Mouse (Mus musculus): ENCODE measurements at regions not wholly inside any gene's neighbourhood (a gene's known extent, or its start where the extent isn't known, plus 50 kb on each side); places are given as distances from the start of the nearest gene placed in this dataset.

- no peak for TF ChIP-seq GATA1 (IDR thresholded peaks at IDR 0.05; ENCODE audit: borderline replicate concordance, low read length)
- no peak for TF ChIP-seq FLI1 (IDR thresholded peaks at IDR 0.05; ENCODE audit: low read length)
- Histone ChIP-seq H3K36me3 (replicated peaks; ENCODE audit: low read length) (no peaks in the 10 kb centered on the region), H3K27me3 (replicated peaks) (peaks cover 56% of the 10 kb centered on the region), H3K9me3 (no peaks in the 10 kb centered on the region), H3K4me3 (replicated peaks) (no peak overlapping the region), H3K4me1 (peaks cover 22% of the 10 kb centered on the region)
These were observed 62.7 kb downstream of the Smim20 start for GRCm38 (mm10) chr5:53329591-53329990.

GRCm38 (mm10) chr5:53336704-53337103 lies 69.8 kb downstream of the Smim20 start:
- Histone ChIP-seq H3K4me1 (peaks cover 39% of the 10 kb centered on the region), H3K27me3 (replicated peaks) (peaks cover 37% of the 10 kb centered on the region), H3K36me3 (replicated peaks; ENCODE audit: low read length) (no peaks in the 10 kb centered on the region), H3K9me3 (no peaks in the 10 kb centered on the region), H3K4me3 (replicated peaks) (no peak overlapping the region)
- TF ChIP-seq FLI1 (IDR thresholded peaks at IDR 0.05; ENCODE audit: low read length): no peak

- peaks cover 34% of the 10 kb centered on the region for H3K4me1 ChIP-seq
- H3K36me3 ChIP-seq (replicated peaks; ENCODE audit: low read length): no peaks in the 10 kb centered on the region
- TF ChIP-seq GATA1 (IDR thresholded peaks at IDR 0.05; ENCODE audit: borderline replicate concordance, low read length) (no peak), FLI1 (IDR thresholded peaks at IDR 0.05; ENCODE audit: low read length) (no peak)
- peak overlapping the region; percentile 62 for H3K4me3 ChIP-seq (replicated peaks)
- H3K9me3 ChIP-seq: no peaks in the 10 kb centered on the region
- peaks cover 35% of the 10 kb centered on the region for H3K27me3 ChIP-seq (replicated peaks)
These were observed 70.9 kb downstream of the Smim20 start for GRCm38 (mm10) chr5:53337816-53338215.

GRCm38 (mm10) chr5:53345164-53345563 lies 78.3 kb downstream of the Smim20 start:
- H3K9me3 ChIP-seq: peaks cover 8% of the 10 kb centered on the region
- H3K4me1 ChIP-seq: peaks cover 17% of the 10 kb centered on the region
- H3K27me3 ChIP-seq (replicated peaks): peaks cover 57% of the 10 kb centered on the region
- no peaks in the 10 kb centered on the region for H3K36me3 ChIP-seq (replicated peaks; ENCODE audit: low read length)
- H3K4me3 ChIP-seq (replicated peaks): no peak overlapping the region
- no peak for TF ChIP-seq FLI1 (IDR thresholded peaks at IDR 0.05; ENCODE audit: low read length)
- no peak for TF ChIP-seq GATA1 (IDR thresholded peaks at IDR 0.05; ENCODE audit: borderline replicate concordance, low read length)

GRCm38 (mm10) chr5:53346028-53346427 lies 79.1 kb downstream of the Smim20 start:
- Histone ChIP-seq H3K9me3 (peaks cover 8% of the 10 kb centered on the region), H3K27me3 (replicated peaks) (peaks cover 59% of the 10 kb centered on the region), H3K36me3 (replicated peaks; ENCODE audit: low read length) (no peaks in the 10 kb centered on the region), H3K4me1 (peaks cover 14% of the 10 kb centered on the region), H3K4me3 (replicated peaks) (no peak overlapping the region)
- no peak for TF ChIP-seq GATA1 (IDR thresholded peaks at IDR 0.05; ENCODE audit: borderline replicate concordance, low read length)
- no peak for TF ChIP-seq FLI1 (IDR thresholded peaks at IDR 0.05; ENCODE audit: low read length)

GRCm38 (mm10) chr5:53346756-53347155 lies 79.9 kb downstream of the Smim20 start:
- H3K4me3 ChIP-seq (replicated peaks): no peak overlapping the region

GRCm38 (mm10) chr5:53352852-53353251 lies 86.0 kb downstream of the Smim20 start:
- Histone ChIP-seq H3K4me3 (replicated peaks) (no peak overlapping the region), H3K9me3 (no peaks in the 10 kb centered on the region), H3K27me3 (replicated peaks) (peaks cover 23% of the 10 kb centered on the region), H3K4me1 (peaks cover 41% of the 10 kb centered on the region), H3K36me3 (replicated peaks; ENCODE audit: low read length) (no peaks in the 10 kb centered on the region)
- TF ChIP-seq GATA1 (IDR thresholded peaks at IDR 0.05; ENCODE audit: borderline replicate concordance, low read length) (no peak), FLI1 (IDR thresholded peaks at IDR 0.05; ENCODE audit: low read length) (no peak)

More at GRCm38 (mm10) chr5:53346756-53347155, 79.9 kb downstream of the Smim20 start:
- Histone ChIP-seq H3K9me3 (peaks cover 8% of the 10 kb centered on the region), H3K27me3 (replicated peaks) (peaks cover 61% of the 10 kb centered on the region), H3K36me3 (replicated peaks; ENCODE audit: low read length) (no peaks in the 10 kb centered on the region), H3K4me1 (peaks cover 14% of the 10 kb centered on the region)
- TF ChIP-seq GATA1 (IDR thresholded peaks at IDR 0.05; ENCODE audit: borderline replicate concordance, low read length) (no peak), FLI1 (IDR thresholded peaks at IDR 0.05; ENCODE audit: low read length) (no peak)

GRCm38 (mm10) chr5:53354296-53354695 lies 87.4 kb downstream of the Smim20 start:
- Histone ChIP-seq H3K4me3 (replicated peaks) (no peak overlapping the region), H3K27me3 (replicated peaks) (peaks cover 12% of the 10 kb centered on the region), H3K4me1 (peaks cover 51% of the 10 kb centered on the region), H3K36me3 (replicated peaks; ENCODE audit: low read length) (no peaks in the 10 kb centered on the region), H3K9me3 (no peaks in the 10 kb centered on the region)
- TF ChIP-seq FLI1 (IDR thresholded peaks at IDR 0.05; ENCODE audit: low read length) (no peak), GATA1 (IDR thresholded peaks at IDR 0.05; ENCODE audit: borderline replicate concordance, low read length) (no peak)

- Histone ChIP-seq H3K9me3 (no peaks in the 10 kb centered on the region), H3K4me3 (replicated peaks) (peak overlapping the region; percentile 88), H3K4me1 (peaks cover 53% of the 10 kb centered on the region), H3K27me3 (replicated peaks) (peaks cover 7% of the 10 kb centered on the region), H3K36me3 (replicated peaks; ENCODE audit: low read length) (no peaks in the 10 kb centered on the region)
- TF ChIP-seq FLI1 (IDR thresholded peaks at IDR 0.05; ENCODE audit: low read length) (no peak), GATA1 (IDR thresholded peaks at IDR 0.05; ENCODE audit: borderline replicate concordance, low read length) (no peak)
These were observed 88.2 kb downstream of the Smim20 start for GRCm38 (mm10) chr5:53355069-53355468.

GRCm38 (mm10) chr5:53357086-53357608 lies 90.3 kb downstream of the Smim20 start:
- no peaks in the 10 kb centered on the region for H3K9me3 ChIP-seq
- no peaks in the 10 kb centered on the region for H3K36me3 ChIP-seq (replicated peaks; ENCODE audit: low read length)
- TF ChIP-seq GATA1 (IDR thresholded peaks at IDR 0.05; ENCODE audit: borderline replicate concordance, low read length) (no peak), FLI1 (IDR thresholded peaks at IDR 0.05; ENCODE audit: low read length) (no peak)
- H3K27me3 ChIP-seq (replicated peaks): peaks cover 11% of the 10 kb centered on the region
- H3K4me3 ChIP-seq (replicated peaks): no peak overlapping the region
- peaks cover 60% of the 10 kb centered on the region for H3K4me1 ChIP-seq

- H3K36me3 ChIP-seq (replicated peaks; ENCODE audit: low read length): no peaks in the 10 kb centered on the region
- H3K4me3 ChIP-seq (replicated peaks): no peak overlapping the region
- H3K9me3 ChIP-seq: no peaks in the 10 kb centered on the region
- H3K4me1 ChIP-seq: peaks cover 61% of the 10 kb centered on the region
- H3K27me3 ChIP-seq (replicated peaks): peaks cover 17% of the 10 kb centered on the region
- TF ChIP-seq GATA1 (IDR thresholded peaks at IDR 0.05; ENCODE audit: borderline replicate concordance, low read length): no peak
- TF ChIP-seq FLI1 (IDR thresholded peaks at IDR 0.05; ENCODE audit: low read length): no peak
These were observed 91.3 kb downstream of the Smim20 start for GRCm38 (mm10) chr5:53358181-53358580.

Measured in megakaryocyte, embryonic 14.5 days (primary cell).